Mouse (Mus musculus) macrophage (primary cell): ENCODE data around the gene Gabbr2. TPM values are rescaled to one million over a fixed set of nuclear protein-coding genes. Genes with fewer than 3 reads are reported as not detected.

Experiments
- H3K27ac ChIP-seq: fragments of 350-480 bp; formaldehyde crosslinking; 2 replicates; pipeline ENCODE4 v1.9.0; 2021
- H3K36me3 ChIP-seq: fragments of 350-480 bp; formaldehyde crosslinking; 2 replicates; pipeline ENCODE4 v1.9.0; 2021; ENCODE audit errors: inconsistent target
- H3K4me3 ChIP-seq: fragments of 350-480 bp; formaldehyde crosslinking; 2 replicates; pipeline ENCODE4 v1.9.0; 2021; ENCODE audit errors: inconsistent target
- H3K79me2 ChIP-seq: fragments of 350-480 bp; formaldehyde crosslinking; 2 replicates; pipeline ENCODE4 v1.9.0; 2021; ENCODE audit errors: inconsistent target
- WGBS: methylation state at CpG from one replicate; pipeline ENCODE4 v1.1.7; 2026; ENCODE audit warnings: inconsistent platforms; ENCODE audit not compliant: missing documents; 5-methylcytosine and 5-hydroxymethylcytosine counted together
- polyA plus RNA-seq: library from polyadenylated mRNA; stranded (reverse); fragments of 250-400 nt; gene quantifications from 3 replicates; pipeline ENCODE4 v1.2.4, GENCODE M21; 2018; ENCODE audit warnings: inconsistent platforms

Gene Gabbr2
- polyA plus RNA-seq, 1 experiment from 2014 or later = 0.10 TPM

GRCm38 (mm10) chr4:46879943-46880342, 111.7 kb downstream of the Gabbr2 start:
- Histone ChIP-seq H3K36me3 (no peaks in the 10 kb centered on the region), H3K4me3 (no peak overlapping the region), H3K79me2 (no peaks in the 10 kb centered on the region), H3K27ac (no peak overlapping the region)
- 75% methylated on average over 4 of the region's 4 CpGs for WGBS

- H3K36me3 ChIP-seq = no peaks in the 10 kb centered on the region
- 100% methylated on average over 4 of the region's 4 CpGs for WGBS
- no peaks in the 10 kb centered on the region for H3K79me2 ChIP-seq
- no peak overlapping the region for H3K27ac ChIP-seq
- no peak overlapping the region for H3K4me3 ChIP-seq
These were observed 118.9 kb downstream of the Gabbr2 start for GRCm38 (mm10) chr4:46872750-46873149.

- Histone ChIP-seq H3K27ac (no peak overlapping the region), H3K79me2 (no peaks in the 10 kb centered on the region), H3K4me3 (no peak overlapping the region), H3K36me3 (no peaks in the 10 kb centered on the region)
- WGBS = 64% methylated on average over 6 of the region's 6 CpGs
These were observed 121.5 kb downstream of the Gabbr2 start for GRCm38 (mm10) chr4:46870157-46870556.

- WGBS = 81% methylated on average over 2 of the region's 2 CpGs
- Histone ChIP-seq H3K27ac (no peak overlapping the region), H3K36me3 (no peaks in the 10 kb centered on the region), H3K4me3 (no peak overlapping the region), H3K79me2 (no peaks in the 10 kb centered on the region)
These were observed 122.3 kb downstream of the Gabbr2 start for GRCm38 (mm10) chr4:46869380-46869779.

GRCm38 (mm10) chr4:46868921-46869320, 122.8 kb downstream of the Gabbr2 start:
- WGBS = 77% methylated on average over 3 of the region's 3 CpGs

GRCm38 (mm10) chr4:46868181-46868580, 123.5 kb downstream of the Gabbr2 start:
- WGBS = 7% methylated on average over 5 of the region's 5 CpGs
- Histone ChIP-seq H3K4me3 (no peak overlapping the region), H3K27ac (no peak overlapping the region), H3K79me2 (no peaks in the 10 kb centered on the region), H3K36me3 (no peaks in the 10 kb centered on the region)

More at GRCm38 (mm10) chr4:46868921-46869320, 122.8 kb downstream of the Gabbr2 start:
- no peak overlapping the region for H3K4me3 ChIP-seq
- H3K27ac ChIP-seq = no peak overlapping the region
- no peaks in the 10 kb centered on the region for H3K79me2 ChIP-seq
- no peaks in the 10 kb centered on the region for H3K36me3 ChIP-seq

GRCm38 (mm10) chr4:46867779-46868178, 123.9 kb downstream of the Gabbr2 start:
- H3K79me2 ChIP-seq = no peaks in the 10 kb centered on the region
- H3K27ac ChIP-seq = no peak overlapping the region
- 10% methylated on average over 10 of the region's 10 CpGs for WGBS
- H3K36me3 ChIP-seq = no peaks in the 10 kb centered on the region
- no peak overlapping the region for H3K4me3 ChIP-seq

GRCm38 (mm10) chr4:46866070-46866469, 125.6 kb downstream of the Gabbr2 start:
- Histone ChIP-seq H3K79me2 (no peaks in the 10 kb centered on the region), H3K36me3 (no peaks in the 10 kb centered on the region), H3K27ac (no peak overlapping the region), H3K4me3 (no peak overlapping the region)
- WGBS = 100% methylated on average over 2 of the region's 2 CpGs

- no peaks in the 10 kb centered on the region for H3K36me3 ChIP-seq
- WGBS = 78% methylated on average over 11 of the region's 12 CpGs
- no peak overlapping the region for H3K27ac ChIP-seq
- no peaks in the 10 kb centered on the region for H3K79me2 ChIP-seq
- H3K4me3 ChIP-seq = no peak overlapping the region
These were observed 128.0 kb downstream of the Gabbr2 start for GRCm38 (mm10) chr4:46863721-46864120.

GRCm38 (mm10) chr4:46862677-46863076, 129.0 kb downstream of the Gabbr2 start:
- Histone ChIP-seq H3K36me3 (no peaks in the 10 kb centered on the region), H3K79me2 (no peaks in the 10 kb centered on the region), H3K4me3 (no peak overlapping the region), H3K27ac (no peak overlapping the region)
- WGBS = 79% methylated on average over 4 of the region's 4 CpGs

- WGBS = 95% methylated on average over 6 of the region's 6 CpGs
- no peak overlapping the region for H3K4me3 ChIP-seq
- no peak overlapping the region for H3K27ac ChIP-seq
- H3K36me3 ChIP-seq = no peaks in the 10 kb centered on the region
- H3K79me2 ChIP-seq = no peaks in the 10 kb centered on the region
These were observed 131.1 kb downstream of the Gabbr2 start for GRCm38 (mm10) chr4:46860586-46860985.

GRCm38 (mm10) chr4:46858899-46859298, 132.8 kb downstream of the Gabbr2 start:
- H3K79me2 ChIP-seq = no peaks in the 10 kb centered on the region
- no peak overlapping the region for H3K27ac ChIP-seq
- no peaks in the 10 kb centered on the region for H3K36me3 ChIP-seq
- 59% methylated on average over 13 of the region's 13 CpGs for WGBS
- no peak overlapping the region for H3K4me3 ChIP-seq

GRCm38 (mm10) chr4:46856145-46856544, 135.5 kb downstream of the Gabbr2 start:
- H3K4me3 ChIP-seq = no peak overlapping the region
- H3K36me3 ChIP-seq = no peaks in the 10 kb centered on the region
- no peaks in the 10 kb centered on the region for H3K79me2 ChIP-seq
- 88% methylated on average over 8 of the region's 8 CpGs for WGBS
- H3K27ac ChIP-seq = no peak overlapping the region

- Histone ChIP-seq H3K36me3 (no peaks in the 10 kb centered on the region), H3K4me3 (no peak overlapping the region), H3K79me2 (no peaks in the 10 kb centered on the region), H3K27ac (no peak overlapping the region)
- WGBS = 85% methylated on average over 23 of the region's 23 CpGs
These were observed 136.8 kb downstream of the Gabbr2 start for GRCm38 (mm10) chr4:46854686-46855385.

GRCm38 (mm10) chr4:46853852-46854460, 137.7 kb downstream of the Gabbr2 start:
- no peaks in the 10 kb centered on the region for H3K36me3 ChIP-seq
- H3K79me2 ChIP-seq = no peaks in the 10 kb centered on the region
- no peak overlapping the region for H3K27ac ChIP-seq
- 41% methylated on average over 12 of the region's 12 CpGs for WGBS
- H3K4me3 ChIP-seq = no peak overlapping the region
